Mouse (Mus musculus) cerebellum, adult (tissue): Measurements from ENCODE around the gene Hsd11b2.

Source experiments
- ATAC-seq: cut with Nextera tagmentation; 2 replicates; pipeline ENCODE4 v1.9.2; 2017; ENCODE audit warnings: mild to moderate bottlenecking, moderate library complexity, mixed read lengths; ENCODE audit not compliant: insufficient number of reproducible peaks, low FRiP score, low TSS enrichment

Hsd11b2 gene

GRCm38 (mm10) chr8:105483212-105484029, 35.1 kb upstream of the Hsd11b2 start:
- ATAC-seq = no peak

- ATAC-seq = no peak
Measured at GRCm38 (mm10) chr8:105484030-105484368, 34.6 kb upstream of the Hsd11b2 start.

GRCm38 (mm10) chr8:105484392-105484791, 34.2 kb upstream of the Hsd11b2 start:
- no peak for ATAC-seq

GRCm38 (mm10) chr8:105488082-105488481, 30.5 kb upstream of the Hsd11b2 start:
- no peak for ATAC-seq

- no peak for ATAC-seq
Measured at GRCm38 (mm10) chr8:105489281-105489680, 29.3 kb upstream of the Hsd11b2 start.

- no peak for ATAC-seq
Measured at GRCm38 (mm10) chr8:105493495-105493894, 25.1 kb upstream of the Hsd11b2 start.

GRCm38 (mm10) chr8:105494566-105494965, 24.0 kb upstream of the Hsd11b2 start:
- ATAC-seq = no peak

- ATAC-seq = no peak
Measured at GRCm38 (mm10) chr8:105495350-105496302, 22.9 kb upstream of the Hsd11b2 start.

- peak; percentile 88 for ATAC-seq
Measured at GRCm38 (mm10) chr8:105496439-105497180, 21.9 kb upstream of the Hsd11b2 start, which contains the start of gene Zdhhc1. Gene Zdhhc1, minus strand, starts transcription at chr8:105496902.

- ATAC-seq = no peak
Measured at GRCm38 (mm10) chr8:105499787-105500186, 18.8 kb upstream of the Hsd11b2 start.

- ATAC-seq = no peak
Measured at GRCm38 (mm10) chr8:105504617-105505016, 13.9 kb upstream of the Hsd11b2 start.

- ATAC-seq = no peak
Measured at GRCm38 (mm10) chr8:105506977-105507376, 11.6 kb upstream of the Hsd11b2 start.

GRCm38 (mm10) chr8:105508758-105509157, 9.8 kb upstream of the Hsd11b2 start:
- no peak for ATAC-seq

- no peak for ATAC-seq
Measured at GRCm38 (mm10) chr8:105509997-105510735, 8.4 kb upstream of the Hsd11b2 start.

- ATAC-seq = no peak
Measured at GRCm38 (mm10) chr8:105514194-105514593, 4.4 kb upstream of the Hsd11b2 start.

- ATAC-seq = no peak
Measured at GRCm38 (mm10) chr8:105514656-105515055, 3.9 kb upstream of the Hsd11b2 start.

GRCm38 (mm10) chr8:105516018-105516645, 2.4 kb upstream of the Hsd11b2 start:
- peak; percentile 73 for ATAC-seq

GRCm38 (mm10) chr8:105517346-105517745, 1.2 kb upstream of the Hsd11b2 start:
- ATAC-seq = no peak

GRCm38 (mm10) chr8:105519591-105519990, 1.0 kb downstream of the Hsd11b2 start:
- no peak for ATAC-seq
